Mouse (Mus musculus): ENCODE measurements around the gene 2010106E10Rik. TPM values are rescaled to one million over a fixed set of nuclear protein-coding genes. Genes with fewer than 3 reads are reported as not detected.
A peak's percentile ranks its signal among the peaks of the same experiment; 100 is the strongest.

The 2010106E10Rik gene
- total RNA-seq (2021): not detected

GRCm38 (mm10) chrX:112494974-112495373 is at the start of gene 2010106E10Rik:
Gene 2010106E10Rik (plus strand): TSS chrX:112495274.
- no peak for DNase-seq (ENCODE audit: extremely low spot score in 1 of 2, low spot score in 1 of 2)

GRCm38 (mm10) chrX:112505651-112506050 is 10.6 kb downstream of the 2010106E10Rik start:
- DNase-seq (ENCODE audit: extremely low spot score in 1 of 2, low spot score in 1 of 2): no peak

- DNase-seq (ENCODE audit: extremely low spot score in 1 of 2, low spot score in 1 of 2): no peak
Measured at GRCm38 (mm10) chrX:112524755-112525154, 29.7 kb downstream of the 2010106E10Rik start.

- DNase-seq (ENCODE audit: extremely low spot score in 1 of 2, low spot score in 1 of 2): no peak
Measured at GRCm38 (mm10) chrX:112543115-112543514, 48.0 kb downstream of the 2010106E10Rik start.

GRCm38 (mm10) chrX:112567716-112568115 is 72.6 kb downstream of the 2010106E10Rik start:
- no peak for DNase-seq (ENCODE audit: extremely low spot score in 1 of 2, low spot score in 1 of 2)

GRCm38 (mm10) chrX:112600511-112601305 is 105.6 kb downstream of the 2010106E10Rik start, which contains the start of gene Zfp711:
Gene Zfp711 (plus strand): TSS chrX:112600526.
- peak; percentile 55 to 61 for DNase-seq (ENCODE audit: extremely low spot score in 1 of 2, low spot score in 1 of 2)

GRCm38 (mm10) chrX:112601306-112602120 is 106.4 kb downstream of the 2010106E10Rik start:
- DNase-seq (ENCODE audit: extremely low spot score in 1 of 2, low spot score in 1 of 2): peak; percentile 10 to 20

Other genes starting within 250 kb of the 2010106E10Rik start
- gene Apool, start 183.9 kb upstream of the 2010106E10Rik start, total RNA-seq (2021): 1 to 10 TPM; 5.4 to 5.7 TPM
- gene Satl1, start 88.5 kb upstream of the 2010106E10Rik start, total RNA-seq (2021): not detected
- 10 to 100 TPM; 10.4 to 11.3 TPM for gene Zfp711, start 105.3 kb downstream of the 2010106E10Rik start, total RNA-seq (2021)
- gene Pof1b, start 203.4 kb downstream of the 2010106E10Rik start, total RNA-seq (2021): not detected